Mouse (Mus musculus) testis, adult 2 months (tissue): Measurements from ENCODE around the gene Gid8. TPM values are rescaled to one million over a fixed set of nuclear protein-coding genes. Genes with fewer than 3 reads are reported as not detected.
A peak's percentile ranks its signal among the peaks of the same experiment; 100 is the strongest.

Source experiments
- H3K27ac ChIP-seq: fragments of 200-500 bp; 2 replicates; pipeline ENCODE4 v1.5.1; 2012; ENCODE audit warnings: low read depth, low read length; ENCODE audit not compliant: control insufficient read depth, insufficient read depth
- H3K27me3 ChIP-seq: fragments of 200-500 bp; 2 replicates; pipeline ENCODE4 v1.6.1; 2012; ENCODE audit warnings: mild to moderate bottlenecking, low read length, moderate library complexity; ENCODE audit not compliant: control insufficient read depth, insufficient read depth
- H3K36me3 ChIP-seq: fragments of 200-500 bp; 2 replicates; pipeline ENCODE4 v1.6.1; 2012; ENCODE audit warnings: mild to moderate bottlenecking, low read length; ENCODE audit not compliant: control insufficient read depth, insufficient read depth
- H3K4me1 ChIP-seq: fragments of 200-500 bp; 2 replicates; pipeline ENCODE4 v1.6.1; 2012; ENCODE audit warnings: low read length; ENCODE audit not compliant: control insufficient read depth, insufficient read depth
- H3K4me3 ChIP-seq: fragments of 200-500 bp; 2 replicates; pipeline ENCODE4 v1.5.1; 2012; ENCODE audit warnings: low read depth, mild to moderate bottlenecking, low read length, moderate library complexity, mixed read lengths; ENCODE audit not compliant: control insufficient read depth
- CTCF ChIP-seq: fragments of 200-500 bp; IDR thresholded peaks from 2 replicates; pipeline ENCODE4 v1.5.1; 2012; ENCODE audit warnings: low read depth, mild to moderate bottlenecking, inconsistent platforms, low read length, moderate library complexity; ENCODE audit not compliant: control insufficient read depth, insufficient read depth, insufficient replicate concordance
- POLR2A ChIP-seq: fragments of 200-500 bp; IDR thresholded peaks from 2 replicates; pipeline ENCODE4 v1.6.1; 2012; ENCODE audit warnings: low read depth, mild to moderate bottlenecking, inconsistent platforms, low read length, moderate library complexity; ENCODE audit not compliant: control insufficient read depth
- polyA plus RNA-seq: library from polyadenylated mRNA; depleted of rRNA; stranded (reverse); fragments of >200 nt; gene quantifications from 2 replicates; pipeline ENCODE4 v1.2.3, GENCODE M21; 2012

Gid8 gene
- polyA plus RNA-seq, 1 experiment: 30.9 TPM

GRCm38 (mm10) chr2:180689841-180690240 is 20.1 kb upstream of the Gid8 start:
- Histone ChIP-seq H3K36me3 (peaks cover 10% of the 10 kb centered on the region), H3K4me1 (peaks cover 11% of the 10 kb centered on the region), H3K27ac (no peak overlapping the region), H3K27me3 (no peaks in the 10 kb centered on the region), H3K4me3 (peak overlapping the region; percentile 59)
- no peak for TF ChIP-seq CTCF
- no peak for TF ChIP-seq POLR2A

- Histone ChIP-seq H3K4me3 (peak overlapping the region; percentile 80), H3K27ac (peak overlapping the region; percentile 89), H3K4me1 (peaks cover 11% of the 10 kb centered on the region), H3K36me3 (peaks cover 10% of the 10 kb centered on the region), H3K27me3 (no peaks in the 10 kb centered on the region)
- peak; percentile 61; the same call in 1 of the 2 replicates for TF ChIP-seq POLR2A
- TF ChIP-seq CTCF: no peak
Measured at GRCm38 (mm10) chr2:180692630-180693029, 17.3 kb upstream of the Gid8 start.

GRCm38 (mm10) chr2:180695176-180695575 is 14.7 kb upstream of the Gid8 start:
- Histone ChIP-seq H3K27ac (no peak overlapping the region), H3K36me3 (peaks cover 2% of the 10 kb centered on the region), H3K27me3 (no peaks in the 10 kb centered on the region), H3K4me3 (no peak overlapping the region), H3K4me1 (peaks cover 7% of the 10 kb centered on the region)
- TF ChIP-seq POLR2A: no peak
- TF ChIP-seq CTCF: no peak

- no peaks in the 10 kb centered on the region for H3K27me3 ChIP-seq
- no peaks in the 10 kb centered on the region for H3K36me3 ChIP-seq
- H3K4me3 ChIP-seq: peak overlapping the region; percentile 97
- no peak for TF ChIP-seq POLR2A
- no peak for TF ChIP-seq CTCF
- peaks cover 5% of the 10 kb centered on the region for H3K4me1 ChIP-seq
- H3K27ac ChIP-seq: peak overlapping the region; percentile 97
Measured at GRCm38 (mm10) chr2:180700457-180700856, 9.5 kb upstream of the Gid8 start.

- TF ChIP-seq POLR2A (peak; percentile 56; the same call in 1 of the 2 replicates), CTCF (no peak)
- Histone ChIP-seq H3K27ac (peak overlapping the region; percentile 97), H3K4me3 (peak overlapping the region; percentile 97), H3K27me3 (no peaks in the 10 kb centered on the region), H3K36me3 (no peaks in the 10 kb centered on the region), H3K4me1 (peaks cover 5% of the 10 kb centered on the region)
Measured at GRCm38 (mm10) chr2:180701053-180701766, 8.7 kb upstream of the Gid8 start.

GRCm38 (mm10) chr2:180701767-180702621 is 7.9 kb upstream of the Gid8 start:
- Histone ChIP-seq H3K27ac (peak overlapping the region; percentile 97), H3K27me3 (no peaks in the 10 kb centered on the region), H3K4me1 (peaks cover 5% of the 10 kb centered on the region), H3K4me3 (peak overlapping the region; percentile 97), H3K36me3 (no peaks in the 10 kb centered on the region)
- TF ChIP-seq CTCF: no peak
- TF ChIP-seq POLR2A: peak; percentile 67

GRCm38 (mm10) chr2:180702701-180703149 is 7.2 kb upstream of the Gid8 start:
- TF ChIP-seq POLR2A (no peak), CTCF (no peak)
- H3K27ac ChIP-seq: peak overlapping the region; percentile 97
- H3K4me1 ChIP-seq: peaks cover 5% of the 10 kb centered on the region
- peak overlapping the region; percentile 97 for H3K4me3 ChIP-seq
- H3K27me3 ChIP-seq: no peaks in the 10 kb centered on the region
- no peaks in the 10 kb centered on the region for H3K36me3 ChIP-seq

GRCm38 (mm10) chr2:180703175-180703574 is 6.7 kb upstream of the Gid8 start:
- TF ChIP-seq POLR2A (no peak), CTCF (no peak)
- Histone ChIP-seq H3K36me3 (no peaks in the 10 kb centered on the region), H3K4me1 (peaks cover 5% of the 10 kb centered on the region), H3K4me3 (no peak overlapping the region), H3K27ac (no peak overlapping the region), H3K27me3 (no peaks in the 10 kb centered on the region)
